Mouse (Mus musculus): ENCODE measurements around the gene Cst9.
A peak's percentile ranks its signal among the peaks of the same experiment; 100 is the strongest.

Cst9 gene

GRCm38 (mm10) chr2:148877016-148877770, 42.2 kb downstream of the Cst9 start:
- DNase-seq: peak; percentile 69 to 70

DNA sequence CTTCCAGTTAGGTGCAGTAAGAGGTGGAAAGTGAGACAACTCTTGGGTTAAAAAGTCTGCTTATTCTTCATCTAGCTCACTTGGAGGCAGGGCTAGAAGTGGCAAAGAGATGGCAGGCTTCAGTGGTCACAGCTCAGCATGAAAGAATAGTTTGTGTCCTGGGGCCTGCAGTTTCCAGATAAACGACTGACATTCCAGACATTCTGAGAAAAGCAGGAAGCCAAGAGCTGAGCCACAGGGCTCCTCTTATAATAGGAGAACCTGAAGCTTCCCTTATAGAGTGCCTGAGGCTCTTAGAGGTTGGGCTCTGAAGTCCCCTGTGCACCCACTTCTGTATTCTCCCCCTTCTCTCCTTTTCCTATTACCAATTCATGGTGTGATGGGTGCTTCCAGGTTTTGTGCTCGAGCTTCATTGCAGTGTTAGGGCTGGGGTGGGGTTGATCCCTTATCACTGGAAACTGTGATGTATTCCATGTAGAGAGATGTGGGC, 43.7 kb downstream of the Cst9 start:
- no peak for DNase-seq

DNA sequence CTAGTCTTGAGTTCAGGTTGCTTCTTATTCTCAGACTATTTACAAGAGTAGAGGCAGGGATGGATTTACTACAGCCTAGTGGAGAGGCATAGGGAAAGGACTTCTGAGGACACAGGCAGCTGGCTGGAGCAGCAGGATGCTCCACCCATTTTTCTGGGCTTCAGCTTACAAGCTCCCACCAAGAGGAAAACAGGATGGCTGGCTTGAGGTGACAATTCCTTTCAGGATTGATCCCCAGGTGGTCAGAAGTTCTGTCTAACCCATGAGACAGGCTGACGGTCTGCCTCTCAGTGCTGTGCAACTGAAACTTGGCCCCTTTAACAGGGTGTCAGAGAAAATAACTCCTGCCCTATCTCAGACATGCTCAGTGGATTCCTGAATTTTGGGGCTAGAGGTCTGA, 44.3 kb downstream of the Cst9 start:
- peak; percentile 36 to 68 for DNase-seq

DNA sequence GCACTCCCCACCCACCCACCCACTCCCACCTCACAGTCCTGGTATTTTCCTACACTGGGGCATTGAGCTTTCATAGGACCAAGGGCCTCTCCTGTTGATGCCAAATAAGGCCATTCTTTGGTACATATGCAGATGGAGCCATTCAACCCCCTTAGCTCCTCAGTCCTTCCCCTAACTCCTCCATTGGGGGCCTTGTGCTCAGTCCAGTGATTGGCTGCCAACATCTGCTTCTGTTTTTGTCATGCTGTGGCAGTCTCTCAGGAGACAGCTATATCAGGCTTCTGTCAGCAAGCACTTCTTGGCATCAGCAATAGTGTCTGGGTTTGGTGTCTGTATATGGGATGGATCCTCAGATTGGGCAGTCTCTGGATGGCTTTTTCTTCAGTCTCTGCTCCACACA, 49.8 kb downstream of the Cst9 start:
- DNase-seq: no peak
